Mouse (Mus musculus): ENCODE results near the gene 1500009L16Rik. TPM values are rescaled to one million over a fixed set of nuclear protein-coding genes. Genes with fewer than 3 reads are reported as not detected.

Gene 1500009L16Rik
- polyA plus RNA-seq, 1 experiment from 2014 or later: 47.2 TPM

DNA sequence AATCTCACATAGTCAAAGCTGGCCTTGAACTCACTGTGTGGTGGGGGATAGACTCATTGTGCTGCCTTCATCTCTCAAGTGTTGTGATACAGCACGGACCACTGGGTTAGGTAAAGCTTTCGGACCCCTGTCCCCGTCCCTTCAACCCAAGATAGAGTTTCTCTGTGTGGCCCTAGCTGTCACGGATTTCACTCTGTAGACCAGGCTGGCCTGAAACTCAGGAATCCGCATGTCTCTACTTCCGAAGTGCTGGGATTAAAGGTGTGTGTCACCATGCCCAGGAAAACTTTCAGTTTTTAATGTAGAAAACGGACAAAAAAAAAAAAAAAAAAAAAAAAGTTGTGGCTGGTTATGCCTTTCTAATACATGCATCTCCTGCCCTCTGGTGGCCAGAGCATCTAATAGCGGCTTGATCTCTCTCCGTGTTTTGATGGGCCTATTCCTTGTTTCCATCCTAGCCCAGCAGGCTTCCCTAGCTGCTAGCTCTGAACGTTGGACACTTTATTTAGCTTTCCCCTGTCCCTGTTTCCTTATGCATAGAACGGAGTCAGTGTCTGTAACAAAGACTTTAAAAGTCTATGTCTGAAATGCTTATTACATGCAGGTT, 53.7 kb downstream of the 1500009L16Rik start:
- no peaks in the 10 kb centered on the region for H3K36me3 ChIP-seq (ENCODE audit: control insufficient read depth, insufficient read depth, low read length)
- no peak overlapping the region for H3K27ac ChIP-seq (replicated peaks; ENCODE audit: low read depth, low read length)
- WGBS: 48% methylated on average over 11 of the region's 11 CpGs
- DNase-seq (ENCODE audit: low spot score) (peak; percentile 82), ATAC-seq (ENCODE audit: insufficient number of reproducible peaks, low FRiP score, low TSS enrichment, low read depth) (no peak)
- H3K9me3 ChIP-seq (ENCODE audit: control insufficient read depth, low read length): no peaks in the 10 kb centered on the region
- H3K4me3 ChIP-seq (ENCODE audit: low read depth, low read length): no peak overlapping the region
- H3K4me1 ChIP-seq (ENCODE audit: control insufficient read depth, insufficient read depth, low read length): no peaks in the 10 kb centered on the region
- H3K27me3 ChIP-seq (ENCODE audit: control insufficient read depth, insufficient read depth, low read length): no peaks in the 10 kb centered on the region
- no peak overlapping the region for H3K4me2 ChIP-seq (ENCODE audit: low read depth, severe bottlenecking)
- H3K9ac ChIP-seq (ENCODE audit: low read length): no peak overlapping the region

DNA sequence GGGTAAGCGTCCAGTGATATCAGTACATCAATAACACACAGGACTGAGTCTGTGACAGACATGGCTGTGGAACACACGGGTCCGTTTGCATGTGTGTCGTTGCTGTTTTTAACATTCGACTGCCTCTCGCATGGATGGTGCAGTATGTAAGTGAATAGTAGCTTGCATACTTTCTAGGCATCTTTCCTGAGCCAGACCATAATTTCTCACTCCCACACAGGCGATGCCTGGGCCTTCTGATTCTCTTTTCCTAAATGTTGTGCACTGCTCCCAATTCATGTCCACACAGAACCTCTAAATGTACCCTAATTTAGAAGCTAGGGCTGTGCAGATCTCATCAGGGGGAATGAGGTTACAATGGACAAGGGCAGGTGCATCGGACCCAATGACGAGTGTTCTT, 54.6 kb downstream of the 1500009L16Rik start:
- no peak for ATAC-seq (ENCODE audit: insufficient number of reproducible peaks, low FRiP score, low TSS enrichment, low read depth)
- H3K36me3 ChIP-seq (ENCODE audit: control insufficient read depth, insufficient read depth, low read length): no peaks in the 10 kb centered on the region
- H3K27ac ChIP-seq (replicated peaks; ENCODE audit: low read depth, low read length): no peak overlapping the region
- no peak overlapping the region for H3K4me2 ChIP-seq (ENCODE audit: low read depth, severe bottlenecking)
- no peaks in the 10 kb centered on the region for H3K9me3 ChIP-seq (ENCODE audit: control insufficient read depth, low read length)
- no peak overlapping the region for H3K4me3 ChIP-seq (ENCODE audit: low read depth, low read length)
- H3K27me3 ChIP-seq (ENCODE audit: control insufficient read depth, insufficient read depth, low read length): no peaks in the 10 kb centered on the region
- no peak for DNase-seq (ENCODE audit: low spot score)
- H3K9ac ChIP-seq (ENCODE audit: low read length): no peak overlapping the region
- no peaks in the 10 kb centered on the region for H3K4me1 ChIP-seq (ENCODE audit: control insufficient read depth, insufficient read depth, low read length)
- 84% methylated on average over 9 of the region's 9 CpGs for WGBS

DNA sequence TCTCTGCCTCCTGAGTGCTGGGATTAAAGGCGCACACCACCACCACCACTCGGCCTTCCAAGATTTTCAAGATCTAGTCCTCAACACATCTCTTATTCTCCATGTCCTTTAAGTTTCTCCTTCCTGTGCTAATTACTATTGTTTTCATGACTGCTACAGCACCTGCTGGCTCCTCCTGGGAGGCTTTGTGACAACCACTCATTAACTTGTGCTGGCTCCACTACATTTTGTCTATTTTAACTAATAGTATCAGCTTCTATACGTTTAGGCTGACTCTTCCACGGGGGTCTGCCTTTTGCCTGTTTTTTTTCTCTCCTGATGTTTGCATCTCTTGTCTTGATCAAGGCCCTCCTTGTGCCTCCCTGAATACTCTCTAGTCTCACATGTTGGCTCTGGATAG, 59.2 kb downstream of the 1500009L16Rik start:
- H3K27ac ChIP-seq (replicated peaks; ENCODE audit: low read depth, low read length): no peak overlapping the region
- H3K9me3 ChIP-seq (ENCODE audit: control insufficient read depth, low read length): no peaks in the 10 kb centered on the region
- no peak overlapping the region for H3K4me3 ChIP-seq (ENCODE audit: low read depth, low read length)
- H3K36me3 ChIP-seq (ENCODE audit: control insufficient read depth, insufficient read depth, low read length): no peaks in the 10 kb centered on the region
- no peak overlapping the region for H3K4me2 ChIP-seq (ENCODE audit: low read depth, severe bottlenecking)
- H3K27me3 ChIP-seq (ENCODE audit: control insufficient read depth, insufficient read depth, low read length): no peaks in the 10 kb centered on the region
- DNase-seq (ENCODE audit: low spot score) (no peak), ATAC-seq (ENCODE audit: insufficient number of reproducible peaks, low FRiP score, low TSS enrichment, low read depth) (no peak)
- H3K9ac ChIP-seq (ENCODE audit: low read length): no peak overlapping the region
- 83% methylated on average over 4 of the region's 4 CpGs for WGBS
- H3K4me1 ChIP-seq (ENCODE audit: control insufficient read depth, insufficient read depth, low read length): 0 out of 2 replicates have a peak, but pooled peaks cover 4% of the 10 kb centered on the region

DNA sequence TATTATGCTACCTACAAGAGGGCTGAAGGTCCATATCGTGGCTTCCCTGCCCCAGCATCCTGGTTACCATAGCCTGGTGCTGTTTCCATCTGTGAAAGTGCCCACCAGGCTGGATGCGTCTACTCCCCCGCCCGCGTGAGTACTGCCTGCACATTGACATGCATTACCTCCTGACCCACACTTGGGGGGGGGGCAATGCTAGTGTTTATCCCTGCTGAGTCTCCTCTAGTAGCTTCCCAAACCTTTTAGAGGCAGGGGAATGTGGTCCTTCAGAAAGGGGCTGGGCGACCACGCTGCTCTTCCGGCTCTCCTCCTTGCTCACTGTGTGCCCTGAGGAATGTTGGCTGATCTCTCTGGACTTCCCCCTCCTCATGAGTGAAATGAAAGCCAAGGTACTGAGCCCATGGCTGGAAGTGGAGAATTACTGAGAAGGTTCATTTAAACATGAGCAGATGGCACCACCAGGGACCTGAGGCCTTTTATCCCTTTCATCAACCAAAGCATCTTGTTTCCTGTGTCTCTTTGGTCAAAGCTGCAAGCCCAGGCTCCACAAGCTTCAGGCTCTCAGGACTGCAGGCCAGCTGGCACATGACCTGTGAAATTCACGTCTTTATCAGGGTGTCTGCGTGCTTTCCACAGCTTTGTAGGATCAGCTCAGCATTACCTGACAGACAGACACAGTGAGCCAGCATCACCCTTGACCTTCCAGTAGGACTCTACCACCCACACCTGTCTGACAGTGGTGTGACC, 59.9 kb downstream of the 1500009L16Rik start:
- Histone ChIP-seq H3K27me3 (ENCODE audit: control insufficient read depth, insufficient read depth, low read length) (no peaks in the 10 kb centered on the region), H3K27ac (replicated peaks; ENCODE audit: low read depth, low read length) (no peak overlapping the region), H3K4me2 (ENCODE audit: low read depth, severe bottlenecking) (no peak overlapping the region), H3K4me1 (ENCODE audit: control insufficient read depth, insufficient read depth, low read length) (0 out of 2 replicates have a peak, but pooled peaks cover 4% of the 10 kb centered on the region), H3K9me3 (ENCODE audit: control insufficient read depth, low read length) (no peaks in the 10 kb centered on the region), H3K9ac (ENCODE audit: low read length) (no peak overlapping the region), H3K4me3 (ENCODE audit: low read depth, low read length) (no peak overlapping the region), H3K36me3 (ENCODE audit: control insufficient read depth, insufficient read depth, low read length) (no peaks in the 10 kb centered on the region)
- 91% methylated on average over 10 of the region's 10 CpGs for WGBS
- ATAC-seq (ENCODE audit: insufficient number of reproducible peaks, low FRiP score, low TSS enrichment, low read depth): no peak
- no peak for DNase-seq (ENCODE audit: low spot score)

DNA sequence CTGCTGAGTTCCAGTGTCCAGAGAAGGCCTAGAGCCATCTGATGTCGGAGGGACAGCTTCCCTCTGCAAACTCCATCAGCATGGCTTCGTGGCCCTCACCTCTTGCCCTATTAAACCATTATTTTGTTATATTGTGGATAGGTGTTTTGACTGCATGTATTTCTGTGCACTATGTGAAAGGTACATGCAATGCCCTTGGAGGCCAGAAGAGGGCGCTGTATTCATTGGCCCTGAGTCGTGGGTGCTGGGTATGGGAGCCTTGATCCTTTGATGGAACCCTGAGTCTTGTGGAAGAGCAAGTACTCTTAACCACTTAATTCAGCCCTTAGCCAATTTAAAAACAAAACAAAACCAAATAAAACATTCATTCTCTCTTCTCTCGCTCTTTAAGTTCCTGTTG, 62.3 kb downstream of the 1500009L16Rik start:
- Histone ChIP-seq H3K27ac (replicated peaks; ENCODE audit: low read depth, low read length) (no peak overlapping the region), H3K9ac (ENCODE audit: low read length) (no peak overlapping the region), H3K9me3 (ENCODE audit: control insufficient read depth, low read length) (no peaks in the 10 kb centered on the region), H3K4me1 (ENCODE audit: control insufficient read depth, insufficient read depth, low read length) (0 out of 2 replicates have a peak, but pooled peaks cover 4% of the 10 kb centered on the region), H3K27me3 (ENCODE audit: control insufficient read depth, insufficient read depth, low read length) (no peaks in the 10 kb centered on the region), H3K4me3 (ENCODE audit: low read depth, low read length) (no peak overlapping the region), H3K4me2 (ENCODE audit: low read depth, severe bottlenecking) (no peak overlapping the region), H3K36me3 (ENCODE audit: control insufficient read depth, insufficient read depth, low read length) (no peaks in the 10 kb centered on the region)
- ATAC-seq (ENCODE audit: insufficient number of reproducible peaks, low FRiP score, low TSS enrichment, low read depth) (no peak), DNase-seq (ENCODE audit: low spot score) (peak; percentile 61)
- WGBS: 33% methylated on average over 5 of the region's 5 CpGs

DNA sequence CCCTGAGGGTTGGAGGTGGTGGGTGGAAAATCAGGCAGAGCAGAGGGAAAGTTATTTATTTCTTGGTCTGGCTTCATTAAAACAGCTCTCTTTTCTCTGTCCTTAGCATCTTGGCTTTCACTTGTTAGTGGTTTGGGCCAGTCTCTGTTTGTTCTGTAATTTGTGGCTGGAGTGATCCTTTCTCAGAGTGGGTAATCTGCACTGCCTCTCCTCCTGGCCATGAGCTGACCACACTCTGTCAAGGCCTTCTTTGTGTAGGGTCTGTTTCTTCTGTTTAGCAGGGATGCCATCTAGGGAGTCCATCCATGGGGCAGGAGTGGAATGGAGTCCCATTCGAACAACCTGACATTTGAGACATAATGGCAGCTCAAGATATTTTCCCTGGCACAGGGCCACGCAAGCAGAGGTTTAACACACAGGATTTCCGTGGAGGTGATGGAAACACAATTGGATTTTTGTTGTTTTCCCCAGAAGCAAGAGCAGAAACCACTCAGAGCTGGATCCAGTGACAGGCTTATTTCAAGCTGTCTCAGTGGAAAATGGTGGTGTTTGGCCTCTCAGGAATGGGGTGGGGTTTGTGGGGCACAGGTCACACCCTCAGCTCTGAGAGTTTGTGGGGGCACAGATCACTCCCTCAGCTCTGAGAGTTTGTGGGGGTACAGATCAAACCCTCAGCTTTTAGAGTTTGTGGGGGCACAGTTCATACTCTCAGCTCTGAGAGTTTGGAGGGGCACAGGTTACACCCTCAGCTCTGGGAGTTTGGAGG, 63.1 kb downstream of the 1500009L16Rik start:
- no peak for ATAC-seq (ENCODE audit: insufficient number of reproducible peaks, low FRiP score, low TSS enrichment, low read depth)
- H3K36me3 ChIP-seq (ENCODE audit: control insufficient read depth, insufficient read depth, low read length): no peaks in the 10 kb centered on the region
- DNase-seq (ENCODE audit: low spot score): no peak
- H3K9me3 ChIP-seq (ENCODE audit: control insufficient read depth, low read length): no peaks in the 10 kb centered on the region
- H3K9ac ChIP-seq (ENCODE audit: low read length): no peak overlapping the region
- no peak overlapping the region for H3K4me2 ChIP-seq (ENCODE audit: low read depth, severe bottlenecking)
- H3K4me1 ChIP-seq (ENCODE audit: control insufficient read depth, insufficient read depth, low read length): 0 out of 2 replicates have a peak, but pooled peaks cover 4% of the 10 kb centered on the region
- H3K4me3 ChIP-seq (ENCODE audit: low read depth, low read length): no peak overlapping the region
- 0 out of 2 replicates have a peak overlapping the region, but pooled peaks have one; percentile 14 for H3K27ac ChIP-seq (replicated peaks; ENCODE audit: low read depth, low read length)
- WGBS: 75% methylated on average over 3 of the region's 3 CpGs
- no peaks in the 10 kb centered on the region for H3K27me3 ChIP-seq (ENCODE audit: control insufficient read depth, insufficient read depth, low read length)

DNA sequence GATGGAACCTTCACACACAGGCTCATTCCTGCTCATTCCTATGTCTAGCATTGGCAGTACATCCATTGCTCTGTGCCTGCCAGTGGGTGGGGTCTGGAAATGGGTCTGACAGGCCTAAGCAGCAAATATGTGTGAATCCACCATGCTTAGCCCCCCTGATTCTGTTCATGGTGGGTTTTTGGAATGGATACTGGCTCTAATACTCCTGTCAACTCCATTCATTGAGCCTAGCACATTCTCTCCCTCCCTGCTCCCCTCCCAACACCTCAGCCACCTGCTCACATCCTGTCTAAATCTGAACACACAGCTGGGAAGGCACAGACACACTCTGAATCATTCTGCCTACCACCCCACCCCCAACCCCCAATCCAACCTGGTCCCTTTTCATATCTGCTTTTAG, 72.4 kb downstream of the 1500009L16Rik start:
- H3K4me1 ChIP-seq (ENCODE audit: control insufficient read depth, insufficient read depth, low read length): no peaks in the 10 kb centered on the region
- no peak overlapping the region for H3K4me2 ChIP-seq (ENCODE audit: low read depth, severe bottlenecking)
- H3K9me3 ChIP-seq (ENCODE audit: control insufficient read depth, low read length): no peaks in the 10 kb centered on the region
- no peak for DNase-seq (ENCODE audit: low spot score)
- H3K27ac ChIP-seq (replicated peaks; ENCODE audit: low read depth, low read length): no peak overlapping the region
- H3K9ac ChIP-seq (ENCODE audit: low read length): no peak overlapping the region
- H3K36me3 ChIP-seq (ENCODE audit: control insufficient read depth, insufficient read depth, low read length): no peaks in the 10 kb centered on the region
- no peak for ATAC-seq (ENCODE audit: insufficient number of reproducible peaks, low FRiP score, low TSS enrichment, low read depth)
- H3K27me3 ChIP-seq (ENCODE audit: control insufficient read depth, insufficient read depth, low read length): no peaks in the 10 kb centered on the region
- no peak overlapping the region for H3K4me3 ChIP-seq (ENCODE audit: low read depth, low read length)

DNA sequence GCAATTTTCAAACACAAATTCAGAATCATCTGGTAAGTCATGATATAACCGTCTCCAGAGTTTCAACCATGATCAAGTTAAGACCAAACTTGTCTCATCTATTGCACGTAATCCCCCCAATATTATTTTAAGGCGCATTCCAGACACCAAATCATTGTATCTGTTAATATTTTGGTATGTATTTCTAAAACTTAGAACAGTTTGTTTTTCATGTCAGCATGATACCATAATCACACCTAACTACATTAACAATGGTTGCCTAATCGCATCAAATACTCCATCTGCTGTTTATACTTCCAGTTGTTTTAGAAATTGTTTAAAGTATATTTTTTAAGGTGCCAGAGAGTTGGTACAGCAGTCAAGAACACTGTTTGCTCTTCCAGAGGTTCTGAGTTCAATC, 72.8 kb downstream of the 1500009L16Rik start:
- H3K9ac ChIP-seq (ENCODE audit: low read length): no peak overlapping the region
- no peaks in the 10 kb centered on the region for H3K27me3 ChIP-seq (ENCODE audit: control insufficient read depth, insufficient read depth, low read length)
- no peak for ATAC-seq (ENCODE audit: insufficient number of reproducible peaks, low FRiP score, low TSS enrichment, low read depth)
- H3K27ac ChIP-seq (replicated peaks; ENCODE audit: low read depth, low read length): no peak overlapping the region
- H3K4me1 ChIP-seq (ENCODE audit: control insufficient read depth, insufficient read depth, low read length): no peaks in the 10 kb centered on the region
- no peak overlapping the region for H3K4me2 ChIP-seq (ENCODE audit: low read depth, severe bottlenecking)
- H3K9me3 ChIP-seq (ENCODE audit: control insufficient read depth, low read length): no peaks in the 10 kb centered on the region
- no peak for DNase-seq (ENCODE audit: low spot score)
- 96% methylated on average over 4 of the region's 4 CpGs for WGBS
- no peaks in the 10 kb centered on the region for H3K36me3 ChIP-seq (ENCODE audit: control insufficient read depth, insufficient read depth, low read length)
- H3K4me3 ChIP-seq (ENCODE audit: low read depth, low read length): no peak overlapping the region

All from limb, embryonic 11.5 days (tissue).